Mouse (Mus musculus) gastrocnemius, postnatal 14 days (tissue): ENCODE measurements around the gene Mterf1b. TPM values are rescaled to one million over a fixed set of nuclear protein-coding genes. Genes with fewer than 3 reads are reported as not detected.

Source experiments
- DNase-seq: peaks from one replicate; pipeline ENCODE4 v3.0.0; 2021; ENCODE audit warnings: mixed read lengths
- intact Hi-C: fragments of 180-260 bp; cut with DNase I; formaldehyde crosslinking; loops from one replicate; pipeline ENCODE4 v1.15.1; 2025; ENCODE audit warnings: low total_unique reads
- total RNA-seq, 2 experiments: library from RNA; stranded (reverse); gene quantifications; 2 replicates each; pipeline ENCODE4 v1.2.3; 2021

Gene Mterf1b
- total RNA-seq, 2 experiments from 2014 or later: 1.2 to 1.4 TPM

DNA sequence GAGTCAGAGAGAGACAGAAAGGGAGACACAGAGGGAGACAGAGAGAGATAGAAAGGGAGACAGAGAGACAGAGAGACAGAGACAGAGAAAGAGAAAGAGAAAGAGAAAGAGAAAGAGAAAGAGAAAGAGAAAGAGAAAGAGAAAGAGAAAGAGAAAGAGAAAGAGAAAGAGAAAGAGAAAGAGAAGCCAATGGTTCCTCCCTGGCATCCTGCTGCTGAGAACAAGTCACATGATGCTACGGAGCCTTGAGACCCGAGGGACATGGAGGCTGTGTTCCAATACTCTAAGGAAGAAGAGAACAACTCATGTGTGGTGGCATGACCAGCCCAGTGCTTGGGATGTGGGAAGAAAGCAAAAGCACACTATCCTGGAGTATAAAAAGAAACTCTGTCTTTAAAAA is 40.0 kb downstream of the Mterf1b start:
- no peak for DNase-seq
- intact Hi-C loops: no loop called here

DNA sequence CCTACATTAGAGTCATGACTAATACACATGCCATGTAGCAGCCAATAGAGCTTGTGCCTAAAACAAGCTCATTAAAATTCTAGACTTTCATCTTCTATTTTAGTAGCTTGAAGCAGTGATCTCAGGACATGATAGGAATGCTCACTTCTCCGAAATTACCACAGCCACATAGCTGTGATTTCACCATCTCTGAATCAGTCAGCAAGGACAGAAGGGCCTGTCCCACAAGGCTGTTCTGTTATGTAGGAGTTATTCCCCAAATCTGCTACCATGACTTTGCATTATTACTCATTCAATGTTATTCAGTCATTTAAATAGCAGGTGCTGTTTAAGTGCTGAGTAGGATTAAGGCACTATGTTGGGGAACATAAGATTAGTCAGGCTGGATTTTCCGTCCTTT is 42.3 kb downstream of the Mterf1b start:
- no peak for DNase-seq
- intact Hi-C loops: no loop called here

DNA sequence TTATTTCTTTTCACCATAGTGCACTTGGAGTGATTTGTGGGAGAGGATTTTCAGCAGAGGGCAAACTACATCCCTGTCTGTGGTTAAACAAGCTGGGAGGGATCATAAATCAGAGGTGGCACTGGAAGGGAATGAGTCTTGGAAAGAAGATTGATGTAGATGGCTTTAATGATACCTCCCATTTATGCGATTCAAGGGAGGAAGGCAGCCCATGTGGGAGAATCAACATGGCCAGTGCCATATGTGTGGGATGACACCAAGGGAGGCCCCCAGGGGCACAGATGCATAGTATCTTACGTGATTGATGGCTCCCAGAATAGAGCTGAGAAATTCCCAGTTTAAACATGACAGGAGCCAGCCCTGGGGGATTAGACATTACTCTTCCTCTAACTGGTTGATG is 48.0 kb downstream of the Mterf1b start:
- no peak for DNase-seq
- intact Hi-C loops: no loop called here

DNA sequence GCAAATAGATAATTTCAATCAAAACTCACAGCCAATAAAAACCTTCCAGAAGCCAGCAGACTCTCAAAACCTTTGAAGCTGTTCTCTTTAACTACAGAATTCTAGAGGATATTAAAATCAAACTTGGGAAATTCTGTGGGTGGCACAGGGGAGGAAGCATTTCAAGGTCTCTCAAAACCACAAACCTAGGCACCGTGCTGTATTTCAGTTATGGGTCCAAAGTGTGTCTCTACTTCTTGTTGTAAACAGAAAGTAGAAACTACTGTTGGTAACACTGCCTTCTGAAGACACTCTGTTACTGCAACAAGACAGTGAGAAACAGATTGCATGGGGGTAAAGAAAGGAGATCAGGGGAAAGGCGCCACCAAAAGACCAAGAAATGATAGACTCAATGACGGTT is 52.8 kb downstream of the Mterf1b start:
- intact Hi-C loops: no loop called here
- no peak for DNase-seq

DNA sequence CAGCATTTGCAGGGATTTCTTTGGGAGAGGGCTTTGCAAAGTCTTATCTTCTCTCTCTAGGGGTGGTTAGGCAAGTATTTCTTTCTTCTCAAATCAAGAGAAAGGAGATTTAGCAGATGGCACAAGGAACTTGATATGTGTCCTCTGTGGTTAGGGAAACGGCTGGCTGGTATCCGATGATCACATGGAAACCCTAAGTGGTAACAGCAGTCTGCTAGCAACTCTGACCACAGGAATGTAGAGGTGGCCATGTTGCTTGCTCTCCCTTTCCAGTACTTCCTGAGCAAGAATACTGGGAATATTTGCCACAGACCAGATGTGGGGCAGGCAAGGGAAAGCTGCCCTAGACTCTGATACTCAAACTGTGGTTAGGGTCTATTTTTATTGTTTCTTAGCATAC is 53.9 kb downstream of the Mterf1b start:
- intact Hi-C loops: no loop called here
- no peak for DNase-seq

Other genes starting within 250 kb of the Mterf1b start
- 1 to 10 TPM; 1.9 to 4.7 TPM for gene Cyp51, start 87.6 kb upstream of the Mterf1b start, total RNA-seq